Mouse (Mus musculus): ENCODE measurements at regions not wholly inside any gene's neighbourhood (a gene's known extent, or its start where the extent isn't known, plus 50 kb on each side); places are given as distances from the start of the nearest gene placed in this dataset.

GRCm38 (mm10) chr3:159689743-159690142 is 90.8 kb downstream of the Rpe65 start:
- Histone ChIP-seq H3K27me3 (replicated peaks) (no peaks in the 10 kb centered on the region), H3K9me3 (replicated peaks) (no peaks in the 10 kb centered on the region), H3K4me2 (no peak overlapping the region), H3K36me3 (no peaks in the 10 kb centered on the region), H3K27ac (replicated peaks) (no peak overlapping the region), H3K4me1 (no peaks in the 10 kb centered on the region), H3K9ac (replicated peaks) (no peak overlapping the region), H3K4me3 (replicated peaks) (no peak overlapping the region)
- no peak for ATAC-seq (ENCODE audit: low FRiP score)

- Histone ChIP-seq H3K27me3 (replicated peaks) (no peaks in the 10 kb centered on the region), H3K27ac (replicated peaks) (no peak overlapping the region), H3K4me1 (no peaks in the 10 kb centered on the region), H3K9ac (replicated peaks) (no peak overlapping the region), H3K36me3 (no peaks in the 10 kb centered on the region), H3K4me3 (replicated peaks) (no peak overlapping the region), H3K4me2 (no peak overlapping the region), H3K9me3 (replicated peaks) (no peaks in the 10 kb centered on the region)
- WGBS: 43% methylated on average over 2 of the region's 2 CpGs
- ATAC-seq (ENCODE audit: low FRiP score): 0 out of 2 replicates have a peak, but pooled peaks have one; percentile 38
Measured at GRCm38 (mm10) chr3:159724340-159725119, 114.9 kb upstream of the Wls start.

GRCm38 (mm10) chr3:159732201-159732600 is 107.3 kb upstream of the Wls start:
- ATAC-seq (ENCODE audit: low FRiP score): no peak
- Histone ChIP-seq H3K4me2 (no peak overlapping the region), H3K4me1 (no peaks in the 10 kb centered on the region), H3K4me3 (replicated peaks) (no peak overlapping the region), H3K27ac (replicated peaks) (no peak overlapping the region), H3K27me3 (replicated peaks) (no peaks in the 10 kb centered on the region), H3K9me3 (replicated peaks) (no peaks in the 10 kb centered on the region), H3K9ac (replicated peaks) (no peak overlapping the region), H3K36me3 (no peaks in the 10 kb centered on the region)
- WGBS: 66% methylated on average over 1 of the region's 1 CpGs

DNA sequence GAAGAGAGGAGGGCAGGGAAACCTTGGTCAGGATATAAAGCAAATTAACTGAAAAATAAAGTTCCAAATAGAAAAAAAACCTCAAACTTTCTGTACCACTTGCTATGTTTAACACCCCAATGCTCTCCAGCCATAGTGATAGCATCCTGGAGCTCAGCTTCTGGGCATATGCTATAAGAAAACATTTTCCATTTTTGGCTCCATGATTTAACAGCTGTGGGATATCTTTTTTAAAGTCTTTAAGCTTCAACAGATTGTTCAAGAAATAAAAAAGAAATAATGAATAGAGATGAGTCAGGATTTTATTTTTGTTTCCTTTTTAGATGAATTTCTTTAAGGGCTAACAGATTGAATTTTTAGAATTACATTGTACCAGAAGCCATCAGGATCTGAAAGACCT is 106.3 kb upstream of the Wls start:
- Histone ChIP-seq H3K27ac (replicated peaks) (no peak overlapping the region), H3K36me3 (no peaks in the 10 kb centered on the region), H3K4me1 (no peaks in the 10 kb centered on the region), H3K4me3 (replicated peaks) (no peak overlapping the region), H3K9ac (replicated peaks) (no peak overlapping the region), H3K27me3 (replicated peaks) (no peaks in the 10 kb centered on the region), H3K9me3 (replicated peaks) (no peaks in the 10 kb centered on the region), H3K4me2 (no peak overlapping the region)
- no peak for ATAC-seq (ENCODE audit: low FRiP score)

DNA sequence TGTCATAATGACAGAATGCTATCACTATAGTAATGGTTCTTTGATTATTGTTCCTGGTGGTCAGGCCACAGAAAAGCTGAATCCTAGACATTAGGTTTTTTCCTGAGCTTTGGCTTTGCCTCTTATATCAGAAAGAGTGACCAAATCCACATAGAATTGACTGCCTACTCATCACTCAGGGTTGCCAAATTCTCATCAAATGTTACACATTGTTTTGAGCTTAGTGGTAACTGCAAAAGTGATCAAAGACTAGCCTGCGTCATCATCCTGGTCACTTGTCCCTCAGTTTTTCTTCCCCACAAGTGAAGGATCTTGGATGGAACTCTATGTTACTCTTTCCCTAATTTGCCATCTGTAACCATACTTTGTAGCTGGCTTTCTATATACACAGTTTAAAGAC is 104.9 kb upstream of the Wls start:
- WGBS: 92% methylated on average over 1 of the region's 1 CpGs
- no peaks in the 10 kb centered on the region for H3K36me3 ChIP-seq
- no peaks in the 10 kb centered on the region for H3K27me3 ChIP-seq (replicated peaks)
- H3K4me2 ChIP-seq: no peak overlapping the region
- no peak for ATAC-seq (ENCODE audit: low FRiP score)
- no peak overlapping the region for H3K4me3 ChIP-seq (replicated peaks)
- no peaks in the 10 kb centered on the region for H3K9me3 ChIP-seq (replicated peaks)
- no peak overlapping the region for H3K9ac ChIP-seq (replicated peaks)
- no peaks in the 10 kb centered on the region for H3K4me1 ChIP-seq
- no peak overlapping the region for H3K27ac ChIP-seq (replicated peaks)

DNA sequence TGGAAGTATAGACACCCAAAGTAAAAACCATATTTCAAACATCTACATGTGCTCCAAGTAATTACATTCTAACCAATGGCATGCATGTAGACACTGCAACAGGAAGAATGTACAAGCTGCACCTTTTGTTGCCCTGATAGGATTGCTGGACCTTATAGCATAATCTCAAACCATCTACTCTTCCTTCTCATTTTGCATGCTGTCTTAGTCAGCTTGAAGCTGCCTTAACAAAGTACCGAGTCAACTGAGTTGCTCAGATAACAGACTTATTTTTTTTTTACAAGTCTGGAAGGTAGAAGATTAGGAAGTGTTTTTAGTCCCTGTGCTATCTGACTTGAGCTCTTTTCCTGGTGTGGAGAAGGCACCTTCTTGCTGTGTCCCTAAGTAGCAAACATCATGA is 103.4 kb upstream of the Wls start:
- Histone ChIP-seq H3K27ac (replicated peaks) (no peak overlapping the region), H3K4me1 (no peaks in the 10 kb centered on the region), H3K4me2 (no peak overlapping the region), H3K36me3 (no peaks in the 10 kb centered on the region), H3K27me3 (replicated peaks) (no peaks in the 10 kb centered on the region), H3K9me3 (replicated peaks) (no peaks in the 10 kb centered on the region), H3K4me3 (replicated peaks) (no peak overlapping the region), H3K9ac (replicated peaks) (no peak overlapping the region)
- WGBS: 89% methylated on average over 1 of the region's 1 CpGs
- ATAC-seq (ENCODE audit: low FRiP score): no peak

DNA sequence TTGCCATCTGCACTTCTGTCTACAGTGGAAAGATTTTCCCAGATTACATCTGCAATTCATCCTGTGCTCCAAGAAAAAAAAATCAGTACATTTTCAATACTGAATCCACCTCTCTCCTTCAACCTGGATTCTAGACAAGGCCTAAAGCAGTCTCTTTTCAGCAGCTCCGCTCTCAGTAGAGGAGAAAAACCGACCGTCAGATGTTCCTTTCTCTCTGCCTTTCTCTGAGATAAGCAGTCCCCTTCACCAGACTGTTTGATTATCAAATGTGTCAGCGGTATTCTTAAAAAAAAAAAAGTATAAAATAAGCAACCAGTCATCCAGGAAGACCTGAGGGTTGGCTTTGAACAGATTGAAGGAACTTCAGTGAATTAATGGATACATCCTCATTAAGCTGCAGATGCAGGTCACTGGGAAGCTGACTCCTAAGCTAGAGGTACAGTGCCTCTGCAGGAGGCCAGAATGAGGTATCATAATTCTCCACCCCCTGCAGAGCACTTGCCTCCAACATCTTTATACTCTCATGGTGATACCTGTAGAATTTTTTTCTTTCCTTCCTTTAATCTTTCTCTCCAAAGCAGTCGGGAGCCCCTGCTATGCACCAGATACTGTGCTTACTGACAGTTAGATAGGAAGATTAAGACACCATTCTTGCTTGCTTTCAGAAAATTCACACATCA is 98.7 kb upstream of the Wls start:
- H3K4me3 ChIP-seq (replicated peaks): no peak overlapping the region
- H3K9me3 ChIP-seq (replicated peaks): no peaks in the 10 kb centered on the region
- no peak for ATAC-seq (ENCODE audit: low FRiP score)
- no peaks in the 10 kb centered on the region for H3K36me3 ChIP-seq
- H3K27ac ChIP-seq (replicated peaks): no peak overlapping the region
- H3K27me3 ChIP-seq (replicated peaks): no peaks in the 10 kb centered on the region
- no peaks in the 10 kb centered on the region for H3K4me1 ChIP-seq
- WGBS: 67% methylated on average over 5 of the region's 5 CpGs
- H3K9ac ChIP-seq (replicated peaks): no peak overlapping the region
- no peak overlapping the region for H3K4me2 ChIP-seq

DNA sequence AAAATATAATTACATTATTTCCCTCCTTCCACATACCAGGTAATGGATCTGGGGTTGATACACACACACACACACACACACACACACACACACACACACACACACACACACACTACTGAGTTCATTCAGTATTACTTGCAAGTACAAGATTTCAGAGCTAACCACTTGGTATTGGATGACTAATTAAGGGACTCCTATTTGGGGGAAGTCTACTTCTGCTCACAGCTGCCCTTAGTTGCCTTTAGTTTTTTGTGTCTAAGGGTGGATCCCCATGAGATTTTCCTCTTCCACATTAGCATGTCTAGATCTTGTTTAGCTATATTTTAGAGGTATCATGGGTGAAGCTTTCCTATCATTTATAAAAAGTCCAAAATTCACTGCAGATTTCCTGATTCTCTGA is 97.7 kb upstream of the Wls start:
- Histone ChIP-seq H3K9me3 (replicated peaks) (no peaks in the 10 kb centered on the region), H3K27ac (replicated peaks) (no peak overlapping the region), H3K9ac (replicated peaks) (no peak overlapping the region), H3K27me3 (replicated peaks) (no peaks in the 10 kb centered on the region), H3K4me2 (no peak overlapping the region), H3K36me3 (no peaks in the 10 kb centered on the region), H3K4me1 (no peaks in the 10 kb centered on the region), H3K4me3 (replicated peaks) (no peak overlapping the region)
- ATAC-seq (ENCODE audit: low FRiP score): no peak

DNA sequence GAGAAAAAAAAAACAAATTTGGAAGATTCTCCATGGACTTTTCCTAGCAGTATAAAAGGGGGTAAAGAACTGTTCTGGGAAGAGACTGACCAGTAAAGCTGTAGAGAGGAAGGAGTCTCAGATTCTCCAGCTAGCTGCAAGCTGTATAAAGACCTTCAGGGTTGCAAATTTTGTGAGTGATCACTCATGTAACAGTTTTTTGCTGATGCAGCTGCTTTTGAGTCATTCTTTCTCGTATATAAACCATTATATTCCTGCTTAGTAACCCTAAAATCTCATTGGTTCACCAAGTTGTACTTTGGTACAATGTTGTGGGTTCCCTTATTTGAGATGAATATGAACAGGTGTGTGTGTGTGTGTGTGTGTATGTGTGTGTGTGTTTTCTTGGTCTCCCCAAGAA is 79.7 kb upstream of the Wls start:
- no peak overlapping the region for H3K4me3 ChIP-seq (replicated peaks)
- H3K4me2 ChIP-seq: no peak overlapping the region
- no peak for ATAC-seq (ENCODE audit: low FRiP score)
- no peaks in the 10 kb centered on the region for H3K4me1 ChIP-seq
- no peak overlapping the region for H3K27ac ChIP-seq (replicated peaks)
- H3K9ac ChIP-seq (replicated peaks): no peak overlapping the region
- WGBS: 71% methylated on average over 1 of the region's 1 CpGs
- no peaks in the 10 kb centered on the region for H3K36me3 ChIP-seq
- no peaks in the 10 kb centered on the region for H3K27me3 ChIP-seq (replicated peaks)
- H3K9me3 ChIP-seq (replicated peaks): no peaks in the 10 kb centered on the region

- no peak overlapping the region for H3K9ac ChIP-seq (replicated peaks)
- H3K36me3 ChIP-seq: no peaks in the 10 kb centered on the region
- no peaks in the 10 kb centered on the region for H3K9me3 ChIP-seq (replicated peaks)
- H3K27me3 ChIP-seq (replicated peaks): no peaks in the 10 kb centered on the region
- no peak for ATAC-seq (ENCODE audit: low FRiP score)
- H3K4me2 ChIP-seq: no peak overlapping the region
- WGBS: 87% methylated on average over 2 of the region's 2 CpGs
- H3K27ac ChIP-seq (replicated peaks): no peak overlapping the region
- no peaks in the 10 kb centered on the region for H3K4me1 ChIP-seq
- H3K4me3 ChIP-seq (replicated peaks): no peak overlapping the region
Measured at GRCm38 (mm10) chr3:159760293-159760692, 79.2 kb upstream of the Wls start.

DNA sequence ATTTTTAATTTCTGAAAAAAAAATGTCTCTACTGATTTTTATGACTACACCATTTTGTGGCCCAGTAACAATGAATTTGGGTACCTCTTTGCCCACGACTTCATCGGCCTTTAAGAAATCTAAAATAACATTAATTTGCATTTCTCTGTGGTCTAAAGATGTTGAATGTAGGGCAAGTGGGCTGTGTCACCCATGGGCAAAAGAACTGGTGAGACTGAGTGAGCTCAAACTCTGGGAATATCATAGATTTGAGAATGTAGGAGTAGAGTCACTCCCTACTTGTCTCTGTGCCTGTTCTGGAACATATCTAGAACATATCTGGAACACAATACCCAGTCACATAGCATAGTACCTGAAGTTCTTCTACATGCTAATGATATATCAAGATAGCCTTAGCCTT is 78.5 kb upstream of the Wls start:
- Histone ChIP-seq H3K9ac (replicated peaks) (no peak overlapping the region), H3K4me1 (no peaks in the 10 kb centered on the region), H3K4me2 (no peak overlapping the region), H3K4me3 (replicated peaks) (no peak overlapping the region), H3K27me3 (replicated peaks) (no peaks in the 10 kb centered on the region), H3K27ac (replicated peaks) (no peak overlapping the region), H3K36me3 (no peaks in the 10 kb centered on the region), H3K9me3 (replicated peaks) (no peaks in the 10 kb centered on the region)
- no peak for ATAC-seq (ENCODE audit: low FRiP score)
- 88% methylated on average over 2 of the region's 2 CpGs for WGBS

DNA sequence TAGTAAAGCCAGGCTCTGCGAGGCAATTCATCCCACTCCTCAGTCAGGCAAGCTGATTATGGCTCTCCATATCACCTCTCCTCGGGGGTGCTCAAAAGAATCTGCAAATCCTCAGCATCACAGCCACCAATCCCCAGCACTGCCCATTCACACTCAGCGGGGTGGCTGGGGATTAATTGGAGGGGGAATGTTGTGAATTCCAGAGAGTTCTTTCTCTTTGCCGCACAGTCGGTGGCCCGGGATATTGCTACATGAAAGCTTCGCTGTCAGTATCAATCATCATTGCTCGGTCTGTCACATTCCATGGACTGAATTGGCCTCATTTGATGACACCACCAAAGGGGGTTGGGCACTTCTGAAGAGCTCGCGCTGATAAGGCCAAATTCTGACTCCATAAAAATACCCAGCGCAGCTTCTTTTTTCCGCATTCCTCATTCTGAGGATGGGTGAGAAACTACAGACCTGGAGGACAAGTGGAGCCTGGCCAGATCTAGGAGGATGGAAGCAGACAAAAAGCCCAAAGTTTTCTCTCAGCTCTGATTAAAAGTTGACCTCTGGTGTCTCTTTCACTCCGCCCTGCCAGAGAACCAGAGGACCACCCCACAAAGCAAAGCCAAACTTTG is 57.1 kb upstream of the Wls start:
- no peaks in the 10 kb centered on the region for H3K27me3 ChIP-seq (replicated peaks)
- H3K9me3 ChIP-seq (replicated peaks): no peaks in the 10 kb centered on the region
- no peaks in the 10 kb centered on the region for H3K4me1 ChIP-seq
- no peak overlapping the region for H3K9ac ChIP-seq (replicated peaks)
- peak overlapping the region; percentile 32 for H3K4me2 ChIP-seq
- WGBS: 7% methylated on average over 13 of the region's 13 CpGs
- H3K36me3 ChIP-seq: no peaks in the 10 kb centered on the region
- no peak overlapping the region for H3K4me3 ChIP-seq (replicated peaks)
- no peak overlapping the region for H3K27ac ChIP-seq (replicated peaks)
- ATAC-seq (ENCODE audit: low FRiP score): no peak

Measured in neural tube, embryonic 15.5 days (tissue).